Mouse (Mus musculus): ENCODE data around the gene Esp31. TPM values are rescaled to one million over a fixed set of nuclear protein-coding genes. Genes with fewer than 3 reads are reported as not detected.

The Esp31 gene
- total RNA-seq (2021) (not detected), polyA plus RNA-seq (2012; rRNA removed) (not detected in 2 replicates)
- long read RNA-seq = 0 reads

DNA sequence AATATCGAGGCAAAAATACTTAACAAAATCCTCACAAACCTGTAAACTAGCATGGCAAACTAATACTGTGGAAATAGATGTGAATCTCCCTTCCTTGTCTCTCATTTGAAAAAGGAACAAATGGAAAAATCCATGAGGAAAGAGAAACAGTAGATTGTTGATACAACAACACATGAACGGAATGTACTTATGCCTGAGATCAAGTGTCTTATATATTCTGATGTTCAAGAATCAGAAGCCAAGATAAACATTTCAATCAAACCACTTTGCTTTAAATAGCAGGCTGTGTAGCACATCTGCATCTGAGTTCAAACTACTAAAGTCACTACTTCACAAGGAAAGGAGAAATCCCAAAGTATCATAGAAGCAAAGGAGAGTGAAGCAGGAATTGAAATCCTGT is at the start of gene Esp31:
TSS of gene Esp31 (plus strand) at position 301 of the 400 bp plus-strand sequence.
- no peak for DNase-seq
- WGBS = 59% methylated on average over 2 of the region's 2 CpGs
- Histone ChIP-seq H3K27me3 (ENCODE audit: control insufficient read depth, insufficient read depth, low read length) (no peaks in the 10 kb centered on the region), H3K4me1 (ENCODE audit: control insufficient read depth, insufficient read depth, low read length) (no peaks in the 10 kb centered on the region), H3K36me3 (ENCODE audit: control insufficient read depth, insufficient read depth, low read length) (no peaks in the 10 kb centered on the region), H3K9ac (ENCODE audit: low read depth, low read length) (no peak within 1 kb of the TSS), H3K4me3 (no peak within 1 kb of the TSS), H3K79me2 (replicated peaks; ENCODE audit: control insufficient read depth, insufficient read depth, low read length) (no peaks in the 10 kb centered on the region), H3K27ac (no peak within 1 kb of the TSS)
- no peak for TF ChIP-seq EP300 (IDR thresholded peaks at IDR 0.05; ENCODE audit: insufficient read depth, low read depth, low read length)
- TF ChIP-seq CTCF (IDR thresholded peaks at IDR 0.05) = no peak
- TF ChIP-seq POLR2A (IDR thresholded peaks at IDR 0.05; ENCODE audit: insufficient read depth, low read depth, low read length) = no peak
- intact Hi-C loops (cut with DNase I) = no loop called here

Other genes with a start within 250 kb of the Esp31 start
- gene Esp36, start 219.3 kb upstream of the Esp31 start, total RNA-seq (2021) = not detected
- gene Esp36, start 219.3 kb upstream of the Esp31 start, polyA plus RNA-seq (2012; rRNA removed) = not detected in 2 replicates
- gene Esp34, start 85.3 kb upstream of the Esp31 start, total RNA-seq (2021) = not detected
- not detected in 2 replicates for gene Esp34, start 85.3 kb upstream of the Esp31 start, polyA plus RNA-seq (2012; rRNA removed)

All from heart, adult 2 months (tissue).